Mouse (Mus musculus): ENCODE measurements at regions not wholly inside any gene's neighbourhood (a gene's known extent, or its start where the extent isn't known, plus 50 kb on each side); places are given as distances from the start of the nearest gene placed in this dataset.
"Not testable (repeated sequence)": the region's sequence is repeated elsewhere in the genome, so short reads cannot be mapped to it uniquely, and the experiment has no call there.

- no peak for DNase-seq (ENCODE audit: low spot score in 2 of 2)
Measured at GRCm38 (mm10) chr10:118602922-118603321, 162.1 kb downstream of the Ifng start.

DNA sequence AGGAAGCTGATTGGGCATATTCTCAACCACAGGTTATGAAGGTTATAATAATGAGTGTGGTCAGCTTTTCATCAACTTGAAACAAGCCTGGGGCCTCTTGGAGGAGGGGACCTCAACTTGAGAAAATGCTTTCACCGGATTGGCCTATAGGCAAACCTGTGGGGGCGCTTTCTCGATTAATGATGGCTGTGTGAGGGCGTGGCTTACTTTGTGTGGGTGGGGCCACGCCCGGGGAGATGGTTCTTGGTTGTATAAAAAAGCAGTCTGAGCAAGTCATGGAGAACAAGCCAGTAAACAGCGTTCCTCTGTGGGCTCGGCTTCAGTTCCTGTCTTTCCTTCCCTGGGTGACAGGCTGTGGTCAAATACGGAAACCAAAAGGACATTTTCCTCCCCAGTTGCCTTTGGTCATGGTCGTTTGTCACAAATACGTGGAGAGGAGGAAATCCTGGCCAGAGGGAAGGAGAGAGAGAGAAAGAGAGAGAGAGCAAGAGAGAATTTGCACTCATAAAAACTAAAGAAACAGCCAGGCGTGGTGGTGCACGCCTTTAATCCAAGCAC is 163.1 kb downstream of the Ifng start:
- DNase-seq (ENCODE audit: low spot score in 2 of 2): no peak

DNA sequence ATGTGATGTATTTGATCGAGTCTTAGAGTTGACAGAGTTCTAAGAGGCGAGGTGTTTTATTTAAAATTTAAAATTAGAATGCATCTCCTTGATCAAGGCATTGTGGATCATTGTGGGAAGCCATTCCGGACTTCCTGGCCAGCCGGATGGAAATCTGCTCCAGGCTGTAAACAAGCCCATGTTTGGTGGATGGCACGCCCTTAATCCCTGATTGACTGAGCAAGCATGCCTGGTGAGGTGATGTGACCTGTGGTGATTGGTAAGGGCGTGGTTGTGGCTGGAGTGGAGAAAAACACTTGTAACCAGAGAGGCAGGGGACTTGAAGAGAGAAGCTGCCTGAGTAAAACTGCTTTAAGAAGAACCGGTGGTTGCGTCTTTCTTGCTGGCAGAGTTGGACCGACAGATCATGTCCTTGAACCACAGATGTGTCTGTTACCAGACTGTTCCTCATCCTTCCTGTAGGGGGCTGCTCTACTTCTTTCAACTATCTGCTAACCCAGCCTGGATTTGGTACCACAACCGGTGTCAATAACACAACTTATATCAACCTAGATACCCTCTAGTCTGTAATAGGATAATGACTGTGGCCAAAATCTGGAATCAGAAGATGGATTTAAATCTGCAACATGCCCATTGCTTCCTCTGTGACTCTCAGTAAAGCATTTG is 164.4 kb downstream of the Ifng start:
- DNase-seq (ENCODE audit: low spot score in 2 of 2): no peak

- no peak for DNase-seq (ENCODE audit: low spot score in 2 of 2)
Measured at GRCm38 (mm10) chr10:118607418-118607817, 166.6 kb downstream of the Ifng start.

GRCm38 (mm10) chr10:118608376-118609145 is 167.7 kb downstream of the Ifng start:
- DNase-seq (ENCODE audit: low spot score in 2 of 2): no peak

DNA sequence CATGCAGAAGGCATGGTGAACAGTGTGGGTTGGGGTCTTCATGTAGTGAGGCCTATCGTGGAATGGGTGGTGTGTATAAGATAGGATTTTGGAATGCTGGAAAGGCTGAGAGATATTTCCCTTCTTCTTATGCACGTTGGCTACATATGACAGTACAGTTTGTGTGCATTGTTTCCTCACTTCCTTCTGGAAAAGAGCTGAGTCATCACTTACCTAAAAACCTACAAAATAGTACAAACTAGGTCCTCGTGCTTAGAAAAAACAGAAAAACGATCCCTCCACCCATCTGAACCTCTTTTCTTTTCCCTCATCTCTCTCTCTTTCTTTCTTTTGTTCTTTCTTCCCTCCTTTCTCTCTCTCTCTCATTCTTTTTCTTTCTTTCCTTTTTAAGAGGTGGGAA is 168.3 kb downstream of the Ifng start:
- no peak for DNase-seq (ENCODE audit: low spot score in 2 of 2)

- DNase-seq (ENCODE audit: low spot score in 2 of 2): no peak
Measured at GRCm38 (mm10) chr10:118610868-118611461, 170.1 kb downstream of the Ifng start.

DNA sequence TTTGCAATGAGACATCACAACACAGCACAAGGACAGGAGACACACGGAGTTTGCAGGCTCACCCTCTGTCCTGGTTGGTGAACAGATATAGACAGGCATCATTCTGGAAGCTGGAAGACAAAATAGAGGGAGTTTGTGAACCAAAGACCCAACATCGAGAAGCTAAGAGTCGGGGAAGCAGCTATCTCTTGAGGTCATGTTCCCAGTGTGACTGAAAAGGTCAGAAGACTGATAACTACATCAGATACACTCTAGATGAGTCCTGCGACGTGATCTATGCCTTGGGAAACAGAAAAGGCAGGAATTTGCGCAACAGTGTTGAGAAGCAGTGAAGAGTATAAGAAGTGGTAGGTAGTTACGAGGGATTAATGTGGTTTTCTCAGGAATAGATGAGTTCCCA is 171.2 kb downstream of the Ifng start:
- DNase-seq (ENCODE audit: low spot score in 2 of 2): no peak

DNA sequence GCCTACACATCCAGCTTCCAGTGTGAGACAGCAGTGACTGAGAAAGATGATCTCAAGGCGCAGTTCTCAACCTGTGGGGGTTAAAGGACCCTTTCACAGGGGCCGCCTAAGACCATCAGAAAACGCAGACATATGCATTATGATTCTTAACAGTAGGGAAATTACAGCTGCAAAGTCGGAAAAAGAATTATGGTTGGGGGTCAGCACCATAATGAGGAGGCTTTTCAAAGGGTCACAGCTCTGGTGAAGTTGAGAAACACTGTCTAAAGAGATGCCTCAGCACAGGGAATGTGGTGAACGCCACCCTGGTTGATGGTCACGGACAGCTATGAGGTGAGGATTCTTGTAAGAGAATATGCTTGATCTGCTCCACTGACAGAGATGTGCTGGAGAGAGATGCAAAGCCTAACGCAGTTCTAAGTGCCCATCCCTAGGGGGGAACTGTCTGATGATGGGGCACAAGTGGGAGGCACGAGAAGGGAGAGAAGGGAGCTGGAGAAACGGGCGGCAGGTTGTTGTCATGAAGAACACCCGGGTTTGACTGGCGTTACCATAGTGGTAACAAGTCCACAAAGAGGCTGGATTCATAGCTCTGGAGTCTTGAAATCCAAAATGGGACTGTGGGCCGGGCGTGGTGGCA is 172.3 kb downstream of the Ifng start:
- no peak for DNase-seq (ENCODE audit: low spot score in 2 of 2)

- DNase-seq (ENCODE audit: low spot score in 2 of 2): no peak
Measured at GRCm38 (mm10) chr10:118614251-118614865, 173.5 kb downstream of the Ifng start.

- DNase-seq (ENCODE audit: low spot score in 2 of 2): no peak
Measured at GRCm38 (mm10) chr10:118615131-118616020, 174.5 kb downstream of the Ifng start.

DNA sequence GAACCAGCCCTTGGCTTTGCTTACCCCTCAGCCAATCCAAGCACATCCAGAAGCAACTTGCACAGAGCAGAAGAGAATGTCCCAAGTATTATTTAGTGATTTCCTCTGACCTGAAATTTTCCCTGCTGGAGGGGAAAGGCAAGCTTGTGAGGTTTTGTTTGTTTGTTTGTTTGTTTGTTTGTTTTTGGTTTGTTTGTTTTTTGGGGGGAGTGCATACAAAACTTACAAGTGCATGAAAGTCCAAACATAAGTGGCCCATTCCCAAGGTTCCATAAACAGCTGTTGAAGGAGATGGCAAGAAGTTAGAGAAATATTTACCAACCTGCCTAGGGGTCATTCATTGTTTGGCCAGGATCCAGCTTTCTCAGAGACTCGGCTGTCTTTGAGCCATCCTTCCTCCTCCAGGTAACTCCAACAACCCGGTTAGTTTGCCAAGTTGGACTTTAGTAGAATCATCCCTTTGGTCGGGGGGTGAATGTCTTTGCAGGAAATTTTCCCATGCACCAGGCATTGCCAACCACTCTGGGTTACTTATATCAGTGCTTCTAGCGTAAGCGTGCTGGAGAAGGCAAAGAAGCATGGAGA is 175.3 kb downstream of the Ifng start:
- no peak for DNase-seq (ENCODE audit: low spot score in 2 of 2)

DNA sequence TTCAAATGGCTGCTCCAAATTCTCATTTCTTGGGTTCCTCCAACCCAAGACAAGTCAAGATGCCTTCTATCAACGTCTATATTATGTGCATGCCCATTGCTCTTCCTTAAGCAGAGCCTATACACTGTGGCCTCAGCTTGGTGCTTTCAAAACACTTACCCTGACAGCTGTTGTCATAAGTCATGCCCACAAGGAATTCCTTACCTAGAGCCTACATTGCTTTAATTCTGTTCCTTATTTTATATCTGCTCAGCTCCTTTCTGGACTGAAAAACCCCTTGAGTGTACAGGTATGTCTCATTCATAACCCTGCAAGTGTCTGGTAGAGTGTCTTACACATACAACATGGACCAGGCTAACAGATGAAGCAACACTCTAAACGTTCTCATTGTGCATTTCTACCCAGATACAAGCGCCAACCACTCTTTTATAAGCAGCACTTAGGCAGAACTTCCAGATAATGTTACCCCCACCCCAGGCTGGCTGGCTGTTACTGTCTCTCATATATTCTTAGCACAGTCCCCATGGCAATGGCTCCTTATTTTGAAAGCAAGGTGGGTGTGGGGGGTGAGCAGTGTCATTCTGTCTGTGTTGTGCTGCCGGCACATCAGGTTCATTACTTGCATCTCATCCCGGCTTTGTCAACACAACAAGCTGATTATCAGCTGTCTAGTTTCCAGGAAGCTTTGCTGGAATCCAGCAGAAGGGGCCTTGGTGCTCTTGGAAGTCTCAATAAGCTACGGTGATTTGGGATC is 176.6 kb downstream of the Ifng start:
- no peak for DNase-seq (ENCODE audit: low spot score in 2 of 2)

DNA sequence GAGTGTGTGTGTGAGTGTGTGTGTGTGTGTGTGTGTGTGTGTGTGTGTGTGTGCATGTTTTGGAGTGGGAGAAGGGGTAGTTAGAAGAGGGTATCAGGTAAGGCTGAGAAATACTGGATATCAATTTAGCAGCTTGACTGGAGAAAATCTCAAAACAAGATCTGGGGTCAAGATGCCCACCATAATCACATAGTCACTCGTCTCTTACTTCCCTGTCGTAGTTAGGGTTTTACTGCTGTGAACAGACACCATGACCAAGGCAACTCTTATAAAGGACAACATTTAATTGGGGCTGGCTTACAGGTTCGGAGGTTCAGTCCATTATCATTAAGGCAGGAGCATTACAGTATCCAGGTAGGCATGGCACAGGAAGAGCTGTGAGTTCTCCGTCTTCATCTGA is 177.4 kb downstream of the Ifng start:
- not testable (repeated sequence) for DNase-seq (ENCODE audit: low spot score in 2 of 2)

DNA sequence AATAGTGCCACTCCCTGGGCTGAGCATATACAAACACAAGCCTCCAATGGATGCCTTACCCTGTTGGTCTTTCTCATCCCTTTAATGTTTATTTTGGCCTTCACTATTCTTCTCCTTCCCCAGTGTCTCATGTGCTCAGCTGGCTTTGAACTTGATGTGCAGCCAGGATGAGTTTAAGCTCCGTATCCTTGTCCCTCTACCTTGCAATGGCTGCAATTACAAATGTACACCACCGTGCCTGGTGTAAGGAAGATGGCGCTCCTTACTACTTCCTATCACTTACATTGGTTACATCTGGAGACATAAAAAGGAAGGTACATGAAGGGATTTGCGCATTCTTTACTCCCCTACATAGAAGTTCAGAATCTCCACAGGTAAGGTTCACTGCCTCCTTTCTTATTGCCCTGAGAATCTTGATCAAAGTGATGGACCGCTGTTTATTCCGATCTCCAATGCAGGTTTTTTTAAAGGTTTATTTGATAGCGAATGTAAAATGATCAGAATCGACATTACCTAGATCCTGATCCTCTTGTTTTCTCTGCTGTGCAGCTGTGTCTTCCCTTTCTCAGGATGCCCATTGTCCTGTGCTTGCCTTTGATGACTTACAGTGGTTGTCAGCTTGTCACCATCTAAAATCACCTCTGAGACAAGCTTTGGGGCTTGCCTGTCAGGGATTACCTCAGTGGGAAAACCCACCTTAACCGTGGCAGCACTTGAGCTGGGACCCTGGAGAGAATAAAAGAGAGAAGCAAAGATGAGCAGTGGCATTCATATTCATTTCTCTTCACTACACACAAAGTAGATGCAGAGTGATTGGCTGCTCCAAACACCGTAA is 178.1 kb downstream of the Ifng start:
- DNase-seq (ENCODE audit: low spot score in 2 of 2): no peak

DNA sequence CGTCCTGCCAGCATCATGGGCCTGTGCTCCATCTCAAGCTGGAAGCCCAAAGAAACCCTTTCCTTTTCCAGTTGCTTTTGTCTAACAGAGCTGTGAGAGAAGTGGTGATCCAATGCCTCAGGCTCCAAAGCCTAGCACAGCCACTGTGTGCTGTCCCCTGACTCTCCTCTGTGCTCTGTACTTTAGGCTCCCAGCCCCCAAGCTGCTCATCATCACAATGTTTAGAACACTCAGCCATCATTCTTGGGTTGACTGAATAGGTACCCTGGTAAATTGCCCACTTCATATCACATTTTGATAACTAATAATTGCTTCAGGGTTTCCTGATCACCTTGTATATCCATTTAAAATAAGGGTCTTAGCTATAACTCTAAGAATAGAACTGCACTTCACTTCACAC is 178.8 kb downstream of the Ifng start:
- no peak for DNase-seq (ENCODE audit: low spot score in 2 of 2)

GRCm38 (mm10) chr10:118620611-118621010 is 179.8 kb downstream of the Ifng start:
- no peak for DNase-seq (ENCODE audit: low spot score in 2 of 2)

DNA sequence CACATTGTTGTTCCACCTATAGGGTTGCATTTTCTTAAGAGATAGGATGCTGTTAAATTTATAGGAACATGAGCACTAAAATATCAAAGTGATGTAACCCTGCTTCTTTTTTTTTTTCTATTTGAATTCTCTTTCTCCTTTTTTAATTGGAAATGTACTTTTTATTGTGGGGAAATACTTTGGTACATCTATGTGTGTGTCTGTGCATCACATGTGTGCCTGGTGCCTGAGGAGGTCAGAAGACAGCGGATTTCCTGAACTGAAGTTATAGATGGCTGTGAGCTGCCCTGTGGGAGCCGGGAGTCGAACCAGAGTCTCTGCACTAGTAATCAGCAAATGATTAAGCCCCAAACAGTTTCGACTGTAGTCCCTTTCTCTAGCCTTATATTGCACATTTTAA is 180.7 kb downstream of the Ifng start:
- no peak for DNase-seq (ENCODE audit: low spot score in 2 of 2)

DNA sequence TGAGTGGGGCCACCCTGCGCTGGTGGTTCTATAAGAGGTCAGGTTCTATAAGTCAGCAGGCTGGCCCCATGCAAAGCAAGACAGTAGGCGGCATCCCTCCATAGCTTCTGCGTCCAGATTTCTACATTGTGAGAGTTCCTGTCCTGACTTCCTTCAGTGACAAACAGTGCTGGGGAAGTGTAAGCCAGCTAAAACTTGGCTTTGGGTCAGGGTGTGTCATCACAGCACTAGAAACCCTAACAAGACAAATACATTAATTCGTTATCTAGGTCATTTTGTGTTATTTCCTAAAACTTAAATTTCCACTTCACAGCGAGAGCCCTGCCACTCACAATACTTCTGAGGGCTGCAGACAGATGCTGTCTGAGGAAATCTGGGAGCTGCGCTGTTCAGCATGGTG is 181.3 kb downstream of the Ifng start:
- no peak for DNase-seq (ENCODE audit: low spot score in 2 of 2)

Data from spleen, postnatal 36 days (tissue).